Mouse (Mus musculus) hindbrain, embryonic 14.5 days (tissue): Measurements from ENCODE around the gene Yeats4. TPM values are rescaled to one million over a fixed set of nuclear protein-coding genes. Genes with fewer than 3 reads are reported as not detected.
"Not testable (repeated sequence)": the region's sequence is repeated elsewhere in the genome, so short reads cannot be mapped to it uniquely, and the experiment has no call there.

Source experiments
- ATAC-seq: fragments of 200-750 bp; cut with Nextera tagmentation; 2 replicates; pipeline ENCODE4 v1.8.0; 2017; ENCODE audit warnings: moderate number of reproducible peaks, mild to moderate bottlenecking, moderate TSS enrichment, moderate library complexity; ENCODE audit not compliant: low FRiP score
- DNase-seq: peaks from one replicate; pipeline ENCODE4 v3.0.0-alpha.2; 2015; ENCODE audit warnings: low spot score
- H3K27ac ChIP-seq: fragments of 300-500 bp; sonication (generic); 2 replicates; pipeline ENCODE4 v1.5.1; 2014; ENCODE audit warnings: mild to moderate bottlenecking, moderate library complexity
- H3K27me3 ChIP-seq: fragments of 300-500 bp; sonication (generic); 2 replicates; pipeline ENCODE4 v1.6.1; 2014; ENCODE audit warnings: mild to moderate bottlenecking, low read length, mixed read lengths; ENCODE audit not compliant: control insufficient read depth, insufficient read depth
- H3K36me3 ChIP-seq: fragments of 300-500 bp; sonication (generic); replicated peaks from 2 replicates; pipeline ENCODE4 v1.6.1; 2014; ENCODE audit not compliant: control insufficient read depth, insufficient read depth
- H3K4me1 ChIP-seq: fragments of 300-500 bp; sonication (generic); replicated peaks from 2 replicates; pipeline ENCODE4 v1.6.1; 2014; ENCODE audit warnings: antibody characterized with exemption, low read length, mixed read lengths; ENCODE audit not compliant: control insufficient read depth, insufficient read depth
- H3K4me2 ChIP-seq: fragments of 300-500 bp; sonication (generic); replicated peaks from 2 replicates; pipeline ENCODE4 v1.6.1; 2014; ENCODE audit warnings: mild to moderate bottlenecking, moderate library complexity
- H3K4me3 ChIP-seq: fragments of 300-500 bp; sonication (generic); replicated peaks from 2 replicates; pipeline ENCODE4 v1.5.1; 2014; ENCODE audit warnings: mild to moderate bottlenecking, low read length
- H3K9ac ChIP-seq: fragments of 300-500 bp; sonication (generic); 2 replicates; pipeline ENCODE4 v1.6.1; 2014
- H3K9me3 ChIP-seq: fragments of 300-500 bp; sonication (generic); 2 replicates; pipeline ENCODE4 v1.6.1; 2016; ENCODE audit warnings: low read length; ENCODE audit not compliant: control insufficient read depth
- WGBS: fragments of 180-500 bp; shearing (Covaris S2); extraction: QIAGEN DNeasy Blood & Tissue Kit; methylation state at CpG from one replicate; pipeline ENCODE4 v1.1.7; 2014; 5-methylcytosine and 5-hydroxymethylcytosine counted together
- polyA plus RNA-seq: library from polyadenylated mRNA; unstranded; fragments of >200 nt; fragmentation: Nextera tagmentation; extraction: Ambion mirVana; gene quantifications from 2 replicates; pipeline ENCODE4 v1.2.1, GENCODE M21; 2014

Yeats4 gene
- polyA plus RNA-seq, 1 experiment from 2014 or later = 111 TPM

GRCm38 (mm10) chr10:117208787-117209186 lies 15.5 kb downstream of the Yeats4 start:
- H3K4me2 ChIP-seq, H3K9me3 ChIP-seq, H3K4me3 ChIP-seq, H3K36me3 ChIP-seq, H3K9ac ChIP-seq, H3K27ac ChIP-seq, H3K4me1 ChIP-seq, DNase-seq, H3K27me3 ChIP-seq, ATAC-seq: not testable (repeated sequence)
- WGBS = 92% methylated on average over 6 of the region's 6 CpGs

DNA sequence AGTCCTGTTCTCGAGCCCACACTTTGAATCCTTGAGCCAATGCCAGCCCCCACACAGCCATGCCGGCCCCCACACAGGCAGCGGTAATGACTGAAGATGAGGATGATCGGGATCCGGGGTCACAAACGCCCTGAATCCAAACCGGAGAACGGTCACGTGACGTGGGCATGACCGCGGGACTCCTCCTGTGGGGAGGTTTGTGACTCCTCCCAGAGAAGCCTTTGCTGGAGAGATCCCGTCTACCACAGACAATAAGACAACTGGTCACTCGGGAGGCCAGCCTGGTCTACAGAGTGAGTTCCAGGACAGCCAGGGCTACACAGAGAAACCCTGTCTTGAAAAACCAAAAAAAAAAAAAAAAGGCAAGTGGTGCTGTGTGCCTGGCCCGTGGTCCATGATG lies 16.1 kb downstream of the Yeats4 start:
- Histone ChIP-seq H3K9ac (no peak overlapping the region), H3K27me3 (no peaks in the 10 kb centered on the region), H3K36me3 (peaks cover 4% of the 10 kb centered on the region; the same call in 1 of the 2 replicates), H3K4me3 (no peak overlapping the region), H3K9me3 (no peaks in the 10 kb centered on the region), H3K27ac (no peak overlapping the region), H3K4me1 (no peaks in the 10 kb centered on the region), H3K4me2 (no peak overlapping the region)
- ATAC-seq (no peak), DNase-seq (no peak)
- 86% methylated on average over 15 of the region's 15 CpGs for WGBS

DNA sequence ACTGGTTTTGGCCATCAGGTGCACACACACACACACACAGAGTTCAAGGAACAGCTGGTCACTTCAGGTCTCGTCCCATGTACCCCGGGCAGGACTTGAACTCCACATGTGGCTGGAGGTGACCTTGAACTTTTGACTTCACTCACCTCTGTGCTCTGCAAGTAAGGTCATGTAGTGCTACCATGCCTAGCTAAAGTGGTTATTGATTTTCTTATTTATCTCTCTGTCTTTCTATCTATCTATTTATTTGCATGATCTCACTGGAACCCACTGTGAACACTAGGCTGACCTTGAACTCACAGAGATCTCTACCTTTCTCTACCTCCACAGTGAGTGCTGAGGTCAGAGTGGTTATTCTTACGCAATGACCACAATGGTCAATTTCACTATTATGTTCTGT lies 18.2 kb downstream of the Yeats4 start:
- DNase-seq (no peak), ATAC-seq (no peak)
- no peaks in the 10 kb centered on the region for H3K9me3 ChIP-seq
- no peaks in the 10 kb centered on the region for H3K36me3 ChIP-seq
- no peak overlapping the region for H3K4me2 ChIP-seq
- no peak overlapping the region for H3K4me3 ChIP-seq
- 86% methylated on average over 3 of the region's 3 CpGs for WGBS
- H3K9ac ChIP-seq = no peak overlapping the region
- H3K27me3 ChIP-seq = no peaks in the 10 kb centered on the region
- H3K4me1 ChIP-seq = no peaks in the 10 kb centered on the region
- H3K27ac ChIP-seq = no peak overlapping the region

- Histone ChIP-seq H3K9ac (no peak overlapping the region), H3K9me3 (no peaks in the 10 kb centered on the region), H3K4me3 (no peak overlapping the region), H3K4me1 (no peaks in the 10 kb centered on the region), H3K27me3 (no peaks in the 10 kb centered on the region), H3K4me2 (no peak overlapping the region), H3K36me3 (no peaks in the 10 kb centered on the region), H3K27ac (no peak overlapping the region)
- ATAC-seq (no peak), DNase-seq (no peak)
- 86% methylated on average over 2 of the region's 2 CpGs for WGBS
Measured at GRCm38 (mm10) chr10:117203558-117203981, 20.7 kb downstream of the Yeats4 start.

GRCm38 (mm10) chr10:117202981-117203557 lies 21.2 kb downstream of the Yeats4 start:
- ATAC-seq = no peak
- WGBS = 84% methylated on average over 17 of the region's 17 CpGs

GRCm38 (mm10) chr10:117199701-117200100 lies 24.6 kb downstream of the Yeats4 start:
- Histone ChIP-seq H3K27me3 (no peaks in the 10 kb centered on the region), H3K36me3 (no peaks in the 10 kb centered on the region), H3K4me3 (no peak overlapping the region), H3K27ac (no peak overlapping the region), H3K9me3 (no peaks in the 10 kb centered on the region), H3K9ac (no peak overlapping the region), H3K4me2 (no peak overlapping the region), H3K4me1 (no peaks in the 10 kb centered on the region)
- ATAC-seq (no peak), DNase-seq (no peak)
- 31% methylated on average over 3 of the region's 3 CpGs for WGBS

More at GRCm38 (mm10) chr10:117202981-117203557, 21.2 kb downstream of the Yeats4 start:
- H3K36me3 ChIP-seq = no peaks in the 10 kb centered on the region
- H3K27ac ChIP-seq = no peak overlapping the region
- no peak for DNase-seq
- H3K4me1 ChIP-seq = no peaks in the 10 kb centered on the region
- H3K4me3 ChIP-seq = no peak overlapping the region
- no peak overlapping the region for H3K9ac ChIP-seq
- no peak overlapping the region for H3K4me2 ChIP-seq
- no peaks in the 10 kb centered on the region for H3K27me3 ChIP-seq
- H3K9me3 ChIP-seq = no peaks in the 10 kb centered on the region

GRCm38 (mm10) chr10:117196696-117197095 lies 27.6 kb downstream of the Yeats4 start:
- no peak overlapping the region for H3K4me3 ChIP-seq

DNA sequence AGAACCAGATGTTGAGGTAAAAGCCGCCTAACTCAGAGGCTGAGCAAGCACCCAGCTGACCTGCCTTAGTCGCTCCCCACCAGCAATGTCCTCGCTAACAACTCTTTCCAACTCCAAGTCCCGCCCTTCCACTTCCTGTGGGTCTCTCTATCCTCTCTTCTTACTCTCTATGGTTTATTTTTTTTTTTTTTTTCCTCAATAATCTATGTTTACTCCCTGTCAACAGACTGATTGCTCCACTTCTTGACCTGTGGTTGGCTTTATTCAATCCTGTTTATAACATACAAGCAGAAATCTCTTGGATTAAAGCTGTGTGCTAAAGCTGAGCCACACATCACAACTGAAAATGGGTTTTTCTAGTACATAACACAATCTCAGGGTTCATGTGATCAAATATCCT lies 28.6 kb downstream of the Yeats4 start:
- Histone ChIP-seq H3K4me2 (no peak overlapping the region), H3K27ac (no peak overlapping the region), H3K4me3 (no peak overlapping the region), H3K36me3 (no peaks in the 10 kb centered on the region), H3K27me3 (no peaks in the 10 kb centered on the region), H3K9ac (no peak overlapping the region), H3K9me3 (no peaks in the 10 kb centered on the region), H3K4me1 (no peaks in the 10 kb centered on the region)
- no peak for ATAC-seq
- WGBS = 98% methylated on average over 4 of the region's 4 CpGs
- no peak for DNase-seq

More at GRCm38 (mm10) chr10:117196696-117197095, 27.6 kb downstream of the Yeats4 start:
- WGBS = 81% methylated on average over 3 of the region's 3 CpGs
- Histone ChIP-seq H3K4me1 (no peaks in the 10 kb centered on the region), H3K27ac (no peak overlapping the region), H3K4me2 (no peak overlapping the region), H3K27me3 (no peaks in the 10 kb centered on the region), H3K9ac (no peak overlapping the region), H3K9me3 (no peaks in the 10 kb centered on the region), H3K36me3 (no peaks in the 10 kb centered on the region)
- ATAC-seq (no peak), DNase-seq (no peak)

- WGBS = 91% methylated on average over 12 of the region's 12 CpGs
- no peak overlapping the region for H3K4me2 ChIP-seq
- no peak overlapping the region for H3K9ac ChIP-seq
Measured at GRCm38 (mm10) chr10:117195005-117195404, 29.3 kb downstream of the Yeats4 start.

DNA sequence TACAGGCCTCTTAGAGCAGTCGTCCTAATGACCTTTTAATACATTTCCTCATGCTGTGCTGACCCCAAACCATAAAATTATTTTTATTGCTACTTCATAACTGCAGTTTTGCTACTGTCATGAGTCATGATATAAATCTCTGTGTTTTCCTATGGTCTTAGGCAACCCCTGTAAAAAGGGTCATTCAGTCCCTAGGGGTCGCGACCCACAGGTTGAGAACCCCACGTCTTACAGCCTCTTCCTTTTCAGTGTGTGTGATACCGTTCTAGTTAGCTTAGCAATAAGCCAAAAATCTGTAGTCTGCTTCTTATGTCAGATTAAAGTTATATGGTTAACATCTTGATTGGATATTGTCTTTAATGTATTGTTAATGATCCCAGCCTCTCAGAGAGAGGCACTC lies 30.9 kb downstream of the Yeats4 start:
- 86% methylated on average over 5 of the region's 5 CpGs for WGBS
- Histone ChIP-seq H3K4me2 (no peak overlapping the region), H3K9ac (no peak overlapping the region), H3K4me1 (no peaks in the 10 kb centered on the region), H3K27me3 (no peaks in the 10 kb centered on the region), H3K36me3 (no peaks in the 10 kb centered on the region), H3K4me3 (no peak overlapping the region), H3K9me3 (no peaks in the 10 kb centered on the region), H3K27ac (no peak overlapping the region)
- ATAC-seq = no peak
- no peak for DNase-seq

More at GRCm38 (mm10) chr10:117195005-117195404, 29.3 kb downstream of the Yeats4 start:
- no peaks in the 10 kb centered on the region for H3K36me3 ChIP-seq
- H3K27me3 ChIP-seq = no peaks in the 10 kb centered on the region
- ATAC-seq (no peak), DNase-seq (no peak)
- no peaks in the 10 kb centered on the region for H3K9me3 ChIP-seq
- no peak overlapping the region for H3K4me3 ChIP-seq
- no peak overlapping the region for H3K27ac ChIP-seq
- H3K4me1 ChIP-seq = no peaks in the 10 kb centered on the region
